Mouse (Mus musculus): ENCODE measurements at regions not wholly inside any gene's neighbourhood (a gene's known extent, or its start where the extent isn't known, plus 50 kb on each side); places are given as distances from the start of the nearest gene placed in this dataset.
"Not testable (repeated sequence)": the region's sequence is repeated elsewhere in the genome, so short reads cannot be mapped to it uniquely, and the experiment has no call there.

GRCm38 (mm10) chr16:73537541-73537940, 874.1 kb downstream of the Robo2 start:
- H3K79me2 ChIP-seq (ENCODE audit: control insufficient read depth, insufficient read depth, low read length, poor library complexity), result no peaks in the 10 kb centered on the region
- TF ChIP-seq GATA1 (IDR thresholded peaks at IDR 0.05; ENCODE audit: low read depth, low read length), result no peak
- TF ChIP-seq CHD1 (IDR thresholded peaks at IDR 0.05; ENCODE audit: low read depth, low read length), result no peak
- TF ChIP-seq ELF1 (IDR thresholded peaks at IDR 0.05; ENCODE audit: low read depth, low read length), result no peak
- no peak for TF ChIP-seq CHD2 (IDR thresholded peaks at IDR 0.05; ENCODE audit: low read length)
- TF ChIP-seq SMC3 (IDR thresholded peaks at IDR 0.05; ENCODE audit: low read depth, low read length), result no peak
- no peak for TF ChIP-seq MYB (IDR thresholded peaks at IDR 0.05; ENCODE audit: low read depth, low read length)
- no peak for TF ChIP-seq HCFC1 (IDR thresholded peaks at IDR 0.05; ENCODE audit: low read depth, low read length)
- TF ChIP-seq MXI1 (IDR thresholded peaks at IDR 0.05; ENCODE audit: low read depth, low read length), result no peak
- no peak for TF ChIP-seq SIN3A (IDR thresholded peaks at IDR 0.05; ENCODE audit: low read length)
- no peak for TF ChIP-seq ETS1 (IDR thresholded peaks at IDR 0.05; ENCODE audit: low read depth, low read length)
- no peaks in the 10 kb centered on the region for H3K36me3 ChIP-seq (ENCODE audit: control insufficient read depth in 1 of 2, insufficient read depth in 2 of 2, low read length in 2 of 2)
- H3K27me3 ChIP-seq (ENCODE audit: control insufficient read depth in 1 of 2, insufficient read depth in 2 of 2, low read length in 2 of 2), result no peaks in the 10 kb centered on the region
- no peak overlapping the region for H3K4me3 ChIP-seq (ENCODE audit: control insufficient read depth in 1 of 2, insufficient read depth in 1 of 2, low read depth in 2 of 2, low read length in 2 of 2)
- no peaks in the 10 kb centered on the region for H3K4me1 ChIP-seq (ENCODE audit: control insufficient read depth in 1 of 2, insufficient read depth in 2 of 2, low read length in 2 of 2)
- no peak overlapping the region for H3K9ac ChIP-seq (ENCODE audit: control insufficient read depth, low read depth, low read length, poor library complexity, severe bottlenecking)
- no peaks in the 10 kb centered on the region for H3K9me3 ChIP-seq (replicated peaks; ENCODE audit: insufficient read depth, low read length)
- no peak overlapping the region for H3K27ac ChIP-seq (ENCODE audit: control insufficient read depth, low read depth, low read length)
- no peak for DNase-seq (ENCODE audit: low read depth, low spot score)

- DNase-seq (ENCODE audit: low read depth, low spot score), result no peak
- TF ChIP-seq RCOR1 (IDR thresholded peaks at IDR 0.05; ENCODE audit: low read depth, low read length) (no peak), CHD2 (IDR thresholded peaks at IDR 0.05; ENCODE audit: low read length) (no peak), EP300 (IDR thresholded peaks at IDR 0.05; ENCODE audit: low read depth in 1 of 2, low read length in 2 of 2) (no peak), GABPA (IDR thresholded peaks at IDR 0.05; ENCODE audit: low read depth, low read length) (no peak), MYC (IDR thresholded peaks at IDR 0.05; ENCODE audit: low read depth, low read length) (no peak), SMC3 (IDR thresholded peaks at IDR 0.05; ENCODE audit: low read depth, low read length) (no peak), MXI1 (IDR thresholded peaks at IDR 0.05; ENCODE audit: low read depth, low read length) (no peak), SIN3A (IDR thresholded peaks at IDR 0.05; ENCODE audit: low read length) (no peak), JUND (IDR thresholded peaks at IDR 0.05; ENCODE audit: low read depth, low read length) (no peak), ZKSCAN1 (IDR thresholded peaks at IDR 0.05; ENCODE audit: low read depth, low read length) (no peak), ZMIZ1 (IDR thresholded peaks at IDR 0.05; ENCODE audit: low read depth, low read length) (no peak), MAFK (IDR thresholded peaks at IDR 0.05; ENCODE audit: borderline replicate concordance, low read depth, low read length) (no peak), POLR2AphosphoS2 (IDR thresholded peaks at IDR 0.05; ENCODE audit: low read length) (no peak), CHD1 (IDR thresholded peaks at IDR 0.05; ENCODE audit: low read depth, low read length) (no peak), TBP (IDR thresholded peaks at IDR 0.05; ENCODE audit: low read depth, low read length) (no peak), MEF2A (IDR thresholded peaks at IDR 0.05; ENCODE audit: extremely low read depth, insufficient replicate concordance, low read depth, low read length, poor library complexity, severe bottlenecking) (no peak), POLR2A (IDR thresholded peaks at IDR 0.05; ENCODE audit: control insufficient read depth in 1 of 2, insufficient read depth in 1 of 2, low read depth in 1 of 2, low read length in 2 of 2, poor library complexity in 1 of 2) (no peak), GATA1 (IDR thresholded peaks at IDR 0.05; ENCODE audit: low read depth, low read length) (no peak)
- H3K79me2 ChIP-seq (ENCODE audit: control insufficient read depth, insufficient read depth, low read length, poor library complexity), result no peaks in the 10 kb centered on the region
- no peaks in the 10 kb centered on the region for H3K4me1 ChIP-seq (ENCODE audit: control insufficient read depth in 1 of 2, insufficient read depth in 2 of 2, low read length in 2 of 2)
- H3K4me3 ChIP-seq (ENCODE audit: control insufficient read depth in 1 of 2, insufficient read depth in 1 of 2, low read depth in 2 of 2, low read length in 2 of 2), result no peak overlapping the region
- H3K27ac ChIP-seq (ENCODE audit: control insufficient read depth, low read depth, low read length), result no peak overlapping the region
- H3K27me3 ChIP-seq (ENCODE audit: control insufficient read depth in 1 of 2, insufficient read depth in 2 of 2, low read length in 2 of 2), result no peaks in the 10 kb centered on the region
- no peaks in the 10 kb centered on the region for H3K36me3 ChIP-seq (ENCODE audit: control insufficient read depth in 1 of 2, insufficient read depth in 2 of 2, low read length in 2 of 2)
- H3K9ac ChIP-seq (ENCODE audit: control insufficient read depth, low read depth, low read length, poor library complexity, severe bottlenecking), result no peak overlapping the region
- H3K9me3 ChIP-seq (replicated peaks; ENCODE audit: insufficient read depth, low read length), result no peaks in the 10 kb centered on the region
Observed at GRCm38 (mm10) chr16:73530191-73530590, 881.4 kb downstream of the Robo2 start.

GRCm38 (mm10) chr16:73522931-73523330, 888.7 kb downstream of the Robo2 start:
- H3K27ac ChIP-seq (ENCODE audit: control insufficient read depth, low read depth, low read length); H3K79me2 ChIP-seq (ENCODE audit: control insufficient read depth, insufficient read depth, low read length, poor library complexity); H3K9me3 ChIP-seq (replicated peaks; ENCODE audit: insufficient read depth, low read length); H3K36me3 ChIP-seq (ENCODE audit: control insufficient read depth in 1 of 2, insufficient read depth in 2 of 2, low read length in 2 of 2); H3K4me3 ChIP-seq (ENCODE audit: control insufficient read depth in 1 of 2, insufficient read depth in 1 of 2, low read depth in 2 of 2, low read length in 2 of 2); H3K4me1 ChIP-seq (ENCODE audit: control insufficient read depth in 1 of 2, insufficient read depth in 2 of 2, low read length in 2 of 2); DNase-seq (ENCODE audit: low read depth, low spot score); H3K9ac ChIP-seq (ENCODE audit: control insufficient read depth, low read depth, low read length, poor library complexity, severe bottlenecking); H3K27me3 ChIP-seq (ENCODE audit: control insufficient read depth in 1 of 2, insufficient read depth in 2 of 2, low read length in 2 of 2): not testable (repeated sequence)

Measured in MEL (cell line).